Mouse (Mus musculus): ENCODE data around the gene Slc52a3. TPM values are rescaled to one million over a fixed set of nuclear protein-coding genes. Genes with fewer than 3 reads are reported as not detected.

Gene Slc52a3
- polyA plus RNA-seq, 1 experiment from 2014 or later: 1.0 TPM

DNA sequence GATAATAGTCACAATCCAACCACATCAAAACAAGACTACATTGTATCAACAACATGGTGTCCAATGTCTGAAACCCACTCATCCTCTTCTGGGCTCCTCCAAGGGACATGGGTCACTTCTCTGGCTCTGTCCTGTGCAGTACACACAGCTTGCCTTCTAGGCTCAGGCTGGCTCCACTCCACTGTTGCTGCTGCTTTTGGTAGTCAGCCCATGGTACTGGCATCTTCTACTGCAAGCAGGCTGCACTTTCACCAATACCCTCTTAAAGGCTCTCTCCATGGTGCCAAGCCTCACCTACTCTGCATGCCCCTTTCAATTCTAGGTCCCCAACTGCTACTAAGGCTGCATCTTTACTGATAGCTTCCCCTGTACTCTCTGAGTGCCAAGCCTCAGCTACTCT lies 43.8 kb downstream of the Slc52a3 start:
- Histone ChIP-seq H3K36me3 (ENCODE audit: control insufficient read depth, insufficient read depth, low read length) (no peaks in the 10 kb centered on the region), H3K27ac (ENCODE audit: low read depth, low read length) (no peak overlapping the region), H3K9ac (ENCODE audit: low read length) (no peak overlapping the region), H3K4me2 (ENCODE audit: low read depth) (no peak overlapping the region), H3K27me3 (ENCODE audit: control insufficient read depth, insufficient read depth, low read length) (peaks cover 2% of the 10 kb centered on the region; the same call in 1 of the 2 replicates), H3K9me3 (ENCODE audit: control insufficient read depth, low read length) (no peaks in the 10 kb centered on the region), H3K4me3 (ENCODE audit: low read depth, low read length) (no peak overlapping the region), H3K4me1 (ENCODE audit: control insufficient read depth, insufficient read depth, low read length) (no peaks in the 10 kb centered on the region)
- no peak for ATAC-seq (ENCODE audit: insufficient read depth, low FRiP score, low TSS enrichment)
- DNase-seq (ENCODE audit: low spot score): no peak

DNA sequence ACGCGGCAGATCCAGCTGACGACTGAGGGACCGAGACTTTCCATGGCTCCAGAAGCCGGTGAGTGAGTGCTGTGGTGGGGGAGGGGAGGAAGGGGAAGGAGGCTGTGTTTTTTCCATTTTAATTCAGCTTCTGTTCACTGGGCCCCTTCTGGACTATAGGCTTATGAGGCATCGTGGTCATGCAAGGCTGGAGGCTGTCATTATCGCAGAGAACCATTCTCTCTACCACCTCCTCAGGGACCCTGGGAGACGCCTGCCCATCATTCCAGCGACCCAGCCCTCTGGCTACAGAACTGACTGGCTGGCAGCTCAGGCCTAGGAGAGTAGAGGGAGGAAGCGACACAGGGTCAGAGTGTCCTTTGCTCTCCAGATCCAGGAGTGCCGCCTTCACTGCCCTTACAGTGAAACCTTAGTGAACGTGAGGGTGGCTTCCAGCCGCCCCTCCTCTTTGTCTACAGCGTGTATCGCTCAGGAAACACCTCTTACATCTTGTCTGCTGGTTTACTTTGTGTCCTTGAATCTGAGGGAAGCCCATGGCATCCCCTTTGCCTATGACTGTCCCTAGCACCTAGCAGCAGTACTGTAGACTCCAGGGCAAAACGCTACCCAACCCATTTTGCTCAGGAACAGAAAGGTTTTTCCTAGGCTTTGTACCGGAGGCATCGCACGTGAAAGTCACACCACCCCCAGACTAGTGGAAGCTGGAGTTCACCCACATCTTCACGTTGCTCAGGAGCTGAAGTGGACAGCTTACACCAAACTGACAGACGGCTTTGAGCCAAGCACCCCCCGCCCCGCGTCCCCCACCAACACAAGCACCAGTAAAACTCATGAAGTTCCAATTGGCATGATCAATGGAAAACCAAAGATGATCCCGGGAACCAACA lies 51.0 kb downstream of the Slc52a3 start:
- H3K4me3 ChIP-seq (ENCODE audit: low read depth, low read length): no peak overlapping the region
- DNase-seq (ENCODE audit: low spot score): peak; percentile 65

DNA sequence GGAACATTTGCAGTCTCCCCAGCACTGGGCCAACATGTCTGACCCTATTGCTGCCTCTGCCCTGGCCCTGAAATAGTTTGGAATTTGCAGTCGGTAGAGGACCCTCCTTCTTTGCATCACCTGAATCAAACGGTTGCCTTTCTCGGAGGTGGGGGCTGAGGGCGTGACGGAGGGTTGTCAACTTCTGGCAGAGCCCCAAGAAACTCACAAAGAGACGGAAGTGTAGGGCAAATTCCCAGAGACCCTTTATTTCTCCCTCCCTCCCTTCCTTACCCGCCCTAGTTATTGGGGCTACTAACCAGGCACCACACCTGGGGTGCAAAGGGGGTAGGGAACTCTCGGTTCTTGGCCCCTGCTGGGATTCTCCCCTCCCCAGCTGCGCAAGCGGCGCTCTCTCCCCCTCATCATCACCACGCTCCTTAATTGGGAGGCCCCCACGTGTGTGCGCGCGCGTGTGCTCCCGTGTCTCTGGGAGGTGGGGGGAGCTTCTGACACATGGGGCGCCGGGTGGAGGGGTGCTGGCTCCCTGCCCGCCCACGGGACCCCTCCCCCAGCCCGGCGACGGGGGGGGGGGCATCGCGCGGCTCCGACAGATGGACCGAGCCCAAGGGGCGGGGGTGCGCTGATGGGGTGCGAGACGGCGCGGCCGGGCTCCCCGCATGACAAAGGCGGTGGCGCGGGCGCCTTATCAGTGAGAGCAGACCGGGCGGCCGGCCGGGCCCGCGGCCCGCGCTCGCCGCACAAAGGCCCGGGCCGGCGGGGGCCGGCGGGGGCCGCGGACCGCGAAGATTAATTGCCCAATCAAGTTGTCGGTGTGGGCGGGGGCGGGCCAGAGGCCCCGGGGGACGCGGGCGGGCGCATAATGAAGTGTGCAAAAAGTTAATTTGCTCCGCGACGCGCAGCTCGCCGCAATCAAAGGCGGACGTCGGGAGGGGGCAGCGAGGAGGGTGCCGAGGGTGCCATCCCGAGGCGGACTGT lies 52.0 kb downstream of the Slc52a3 start:
- under 1% methylated on average over 74 of the region's 82 CpGs for WGBS
- Histone ChIP-seq H3K4me1 (ENCODE audit: control insufficient read depth, insufficient read depth, low read length) (peaks cover 29% of the 10 kb centered on the region), H3K4me3 (ENCODE audit: low read depth, low read length) (peak overlapping the region; percentile 39), H3K27me3 (ENCODE audit: control insufficient read depth, insufficient read depth, low read length) (peaks cover 35% of the 10 kb centered on the region), H3K36me3 (ENCODE audit: control insufficient read depth, insufficient read depth, low read length) (no peaks in the 10 kb centered on the region), H3K27ac (ENCODE audit: low read depth, low read length) (peak overlapping the region; percentile 95), H3K9me3 (ENCODE audit: control insufficient read depth, low read length) (no peaks in the 10 kb centered on the region), H3K4me2 (ENCODE audit: low read depth) (peak overlapping the region; percentile 92), H3K9ac (ENCODE audit: low read length) (peak overlapping the region; percentile 81)
- DNase-seq (ENCODE audit: low spot score): no peak
- peak; percentile 53 for ATAC-seq (ENCODE audit: insufficient read depth, low FRiP score, low TSS enrichment)

More for the DNA sequence above, 51.0 kb downstream of the Slc52a3 start:
- Histone ChIP-seq H3K4me1 (ENCODE audit: control insufficient read depth, insufficient read depth, low read length) (peaks cover 29% of the 10 kb centered on the region), H3K27ac (ENCODE audit: low read depth, low read length) (peak overlapping the region; percentile 95), H3K27me3 (ENCODE audit: control insufficient read depth, insufficient read depth, low read length) (peaks cover 33% of the 10 kb centered on the region), H3K9me3 (ENCODE audit: control insufficient read depth, low read length) (no peaks in the 10 kb centered on the region), H3K36me3 (ENCODE audit: control insufficient read depth, insufficient read depth, low read length) (no peaks in the 10 kb centered on the region), H3K9ac (ENCODE audit: low read length) (peak overlapping the region; percentile 81), H3K4me2 (ENCODE audit: low read depth) (peak overlapping the region; percentile 92)
- WGBS: 2% methylated on average over 25 of the region's 25 CpGs
- ATAC-seq (ENCODE audit: insufficient read depth, low FRiP score, low TSS enrichment): peak; percentile 25; the same call in 1 of the 2 replicates

DNA sequence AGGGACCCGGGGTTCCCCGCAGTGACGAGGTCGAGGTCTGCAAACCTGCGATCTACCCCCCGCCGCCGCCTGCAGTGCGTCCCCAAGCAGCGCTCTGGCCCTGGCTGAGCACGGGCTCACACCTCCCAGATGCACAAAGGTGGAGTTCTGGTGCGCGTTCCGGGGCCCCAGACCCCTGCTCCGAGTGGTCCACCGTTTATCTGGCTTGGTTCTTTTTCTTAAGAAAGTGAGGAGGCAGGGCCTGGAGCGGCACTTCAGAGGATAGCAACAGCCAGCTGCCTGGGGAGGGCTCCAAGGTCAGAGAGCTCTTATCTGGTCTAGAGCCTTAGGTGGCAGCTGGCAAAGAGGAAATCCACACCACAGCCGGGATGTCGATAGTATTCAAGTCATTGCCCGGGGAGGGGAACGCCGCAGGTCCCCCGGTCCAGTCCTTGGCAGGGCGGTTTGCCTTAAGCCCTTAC lies 52.7 kb downstream of the Slc52a3 start:
- H3K4me3 ChIP-seq (ENCODE audit: low read depth, low read length): peak overlapping the region; percentile 39
- ATAC-seq (ENCODE audit: insufficient read depth, low FRiP score, low TSS enrichment) (peak; percentile 11), DNase-seq (ENCODE audit: low spot score) (peak; percentile 70)
- no peaks in the 10 kb centered on the region for H3K36me3 ChIP-seq (ENCODE audit: control insufficient read depth, insufficient read depth, low read length)
- under 1% methylated on average over 24 of the region's 24 CpGs for WGBS
- H3K27me3 ChIP-seq (ENCODE audit: control insufficient read depth, insufficient read depth, low read length): peaks cover 35% of the 10 kb centered on the region
- H3K9me3 ChIP-seq (ENCODE audit: control insufficient read depth, low read length): no peaks in the 10 kb centered on the region
- H3K9ac ChIP-seq (ENCODE audit: low read length): peak overlapping the region; percentile 81
- H3K4me1 ChIP-seq (ENCODE audit: control insufficient read depth, insufficient read depth, low read length): peaks cover 29% of the 10 kb centered on the region
- peak overlapping the region; percentile 92 for H3K4me2 ChIP-seq (ENCODE audit: low read depth)
- H3K27ac ChIP-seq (ENCODE audit: low read depth, low read length): peak overlapping the region; percentile 95

DNA sequence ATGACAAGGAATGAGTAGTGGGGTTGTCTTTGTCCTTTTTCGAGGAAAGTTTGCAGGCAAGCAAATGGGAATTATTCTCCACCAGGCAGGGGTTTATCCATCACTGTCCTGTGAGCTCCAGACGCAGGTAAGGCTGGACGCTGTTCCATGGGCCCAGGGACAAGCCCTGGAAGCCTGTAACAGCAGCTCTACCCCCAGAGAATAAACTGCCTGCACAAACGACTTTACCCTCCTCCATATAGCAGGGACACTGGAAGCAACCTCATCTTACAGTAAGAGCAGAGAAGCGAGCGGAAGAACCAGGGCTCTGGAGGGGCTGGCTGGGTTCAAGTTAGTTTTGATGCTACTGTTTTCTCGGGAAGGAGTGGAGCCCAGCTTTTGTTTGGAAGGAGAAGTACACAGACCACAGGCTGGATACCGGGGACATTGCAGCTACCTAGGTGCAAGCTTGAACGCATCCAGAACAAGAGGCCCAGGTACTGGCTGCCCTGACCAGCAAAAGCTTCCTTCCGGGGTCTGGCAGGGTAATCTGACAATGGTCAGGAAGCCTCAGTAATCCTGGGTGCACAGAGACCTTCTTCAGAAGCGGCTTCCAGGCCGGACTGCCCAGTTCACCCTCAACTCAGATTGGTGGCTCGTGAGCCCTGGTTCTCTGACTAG lies 53.4 kb downstream of the Slc52a3 start:
- Histone ChIP-seq H3K4me3 (ENCODE audit: low read depth, low read length) (peak overlapping the region; percentile 39), H3K9me3 (ENCODE audit: control insufficient read depth, low read length) (no peaks in the 10 kb centered on the region), H3K9ac (ENCODE audit: low read length) (peak overlapping the region; percentile 81), H3K36me3 (ENCODE audit: control insufficient read depth, insufficient read depth, low read length) (no peaks in the 10 kb centered on the region), H3K4me2 (ENCODE audit: low read depth) (peak overlapping the region; percentile 92), H3K4me1 (ENCODE audit: control insufficient read depth, insufficient read depth, low read length) (peaks cover 29% of the 10 kb centered on the region), H3K27me3 (ENCODE audit: control insufficient read depth, insufficient read depth, low read length) (peaks cover 33% of the 10 kb centered on the region), H3K27ac (ENCODE audit: low read depth, low read length) (peak overlapping the region; percentile 95)
- WGBS: 4% methylated on average over 13 of the region's 13 CpGs
- no peak; the same call in none of the 2 replicates for ATAC-seq (ENCODE audit: insufficient read depth, low FRiP score, low TSS enrichment)
- peak; percentile 64 for DNase-seq (ENCODE audit: low spot score)

DNA sequence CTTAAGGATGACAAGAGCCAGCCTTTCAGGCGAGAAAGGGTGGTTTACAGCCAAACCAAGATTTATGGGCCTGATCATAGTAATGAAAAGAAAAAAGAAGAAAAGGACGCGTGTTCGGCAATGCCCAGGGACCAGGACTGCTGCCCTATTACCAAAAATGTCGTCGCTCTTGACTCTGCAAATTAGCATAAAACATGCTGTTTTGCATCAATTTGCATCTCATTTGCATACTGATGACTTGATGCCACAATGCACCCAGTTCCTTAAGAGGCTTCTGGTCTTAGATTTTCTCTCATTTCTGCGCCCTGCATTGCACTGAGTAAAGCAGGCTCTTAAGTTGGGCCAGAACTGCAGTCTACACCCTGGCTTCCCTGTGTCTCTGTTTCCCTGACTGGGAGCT lies 54.0 kb downstream of the Slc52a3 start:
- Histone ChIP-seq H3K36me3 (ENCODE audit: control insufficient read depth, insufficient read depth, low read length) (no peaks in the 10 kb centered on the region), H3K4me2 (ENCODE audit: low read depth) (peak overlapping the region; percentile 92), H3K4me1 (ENCODE audit: control insufficient read depth, insufficient read depth, low read length) (peaks cover 29% of the 10 kb centered on the region)

DNA sequence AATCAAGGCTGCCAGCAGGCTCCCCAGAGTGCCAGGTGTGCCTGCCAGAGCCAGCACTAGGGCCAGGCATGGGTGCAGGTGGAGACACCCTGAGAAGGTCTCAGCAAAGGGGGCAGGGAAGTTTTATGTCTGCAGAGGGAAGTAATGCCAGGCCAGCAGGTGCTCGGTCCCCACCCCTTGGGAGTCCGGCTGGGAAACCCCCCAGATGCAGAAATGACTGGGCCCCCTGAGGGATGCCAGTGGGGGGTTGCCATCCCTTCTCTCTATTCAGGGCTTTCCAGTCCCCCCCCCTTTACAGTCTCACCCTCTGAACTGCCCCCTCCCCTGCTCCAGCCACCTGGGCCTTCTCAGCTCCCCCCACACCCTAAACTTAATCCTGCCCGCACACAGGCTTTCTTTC lies 55.7 kb downstream of the Slc52a3 start:
- H3K9ac ChIP-seq (ENCODE audit: low read length): no peak overlapping the region
- WGBS: 36% methylated on average over 2 of the region's 3 CpGs
- H3K9me3 ChIP-seq (ENCODE audit: control insufficient read depth, low read length): no peaks in the 10 kb centered on the region
- H3K4me3 ChIP-seq (ENCODE audit: low read depth, low read length): no peak overlapping the region
- no peak overlapping the region for H3K4me2 ChIP-seq (ENCODE audit: low read depth)
- ATAC-seq (ENCODE audit: insufficient read depth, low FRiP score, low TSS enrichment): no peak
- DNase-seq (ENCODE audit: low spot score): no peak
- H3K27me3 ChIP-seq (ENCODE audit: control insufficient read depth, insufficient read depth, low read length): peaks cover 33% of the 10 kb centered on the region
- H3K4me1 ChIP-seq (ENCODE audit: control insufficient read depth, insufficient read depth, low read length): peaks cover 29% of the 10 kb centered on the region
- peak overlapping the region; percentile 49; the same call in 1 of the 2 replicates for H3K27ac ChIP-seq (ENCODE audit: low read depth, low read length)
- no peaks in the 10 kb centered on the region for H3K36me3 ChIP-seq (ENCODE audit: control insufficient read depth, insufficient read depth, low read length)

More for the DNA sequence above, 54.0 kb downstream of the Slc52a3 start:
- H3K9me3 ChIP-seq (ENCODE audit: control insufficient read depth, low read length): no peaks in the 10 kb centered on the region
- H3K4me3 ChIP-seq (ENCODE audit: low read depth, low read length): no peak overlapping the region; the same call in 1 of the 2 replicates
- no peak for DNase-seq (ENCODE audit: low spot score)
- peak overlapping the region; percentile 81 for H3K9ac ChIP-seq (ENCODE audit: low read length)
- ATAC-seq (ENCODE audit: insufficient read depth, low FRiP score, low TSS enrichment): peak; percentile 57
- H3K27me3 ChIP-seq (ENCODE audit: control insufficient read depth, insufficient read depth, low read length): peaks cover 33% of the 10 kb centered on the region
- 6% methylated on average over 7 of the region's 7 CpGs for WGBS
- H3K27ac ChIP-seq (ENCODE audit: low read depth, low read length): peak overlapping the region; percentile 95

DNA sequence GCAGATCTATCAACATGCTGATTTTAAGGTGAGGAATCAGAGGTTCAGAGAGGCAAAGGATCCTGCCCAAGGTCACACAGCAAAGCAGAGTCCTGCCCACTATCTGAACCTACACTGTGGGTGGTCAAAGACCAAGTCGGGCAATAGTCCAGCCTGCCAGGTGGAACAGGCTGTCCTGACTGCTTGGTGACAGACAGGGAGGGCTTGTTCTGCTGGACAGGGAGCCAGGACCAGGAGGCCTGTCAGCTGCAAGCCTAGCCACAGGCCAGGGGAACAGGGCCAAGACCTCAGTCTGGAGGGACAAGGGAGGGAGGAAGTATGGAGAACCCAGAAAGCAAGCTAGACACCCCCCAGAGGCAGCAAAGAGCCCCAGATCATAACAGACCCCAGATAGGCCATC lies 59.1 kb downstream of the Slc52a3 start:
- no peaks in the 10 kb centered on the region for H3K9me3 ChIP-seq (ENCODE audit: control insufficient read depth, low read length)
- no peak overlapping the region for H3K4me2 ChIP-seq (ENCODE audit: low read depth)
- no peak overlapping the region for H3K9ac ChIP-seq (ENCODE audit: low read length)
- no peak overlapping the region for H3K27ac ChIP-seq (ENCODE audit: low read depth, low read length)
- DNase-seq (ENCODE audit: low spot score): no peak
- no peak for ATAC-seq (ENCODE audit: insufficient read depth, low FRiP score, low TSS enrichment)
- no peak overlapping the region for H3K4me3 ChIP-seq (ENCODE audit: low read depth, low read length)
- no peaks in the 10 kb centered on the region for H3K36me3 ChIP-seq (ENCODE audit: control insufficient read depth, insufficient read depth, low read length)
- peaks cover 7% of the 10 kb centered on the region for H3K27me3 ChIP-seq (ENCODE audit: control insufficient read depth, insufficient read depth, low read length)
- peaks cover 10% of the 10 kb centered on the region; the same call in 1 of the 2 replicates for H3K4me1 ChIP-seq (ENCODE audit: control insufficient read depth, insufficient read depth, low read length)
- WGBS: 74% methylated on average over 1 of the region's 1 CpGs

Measured in neural tube, embryonic 11.5 days (tissue).